Mouse (Mus musculus) retina, postnatal 7 days (tissue): ENCODE data around the gene Wdr5b.
"Not testable (repeated sequence)": the region's sequence is repeated elsewhere in the genome, so short reads cannot be mapped to it uniquely, and the experiment has no call there.

ENCODE experiments used
- DNase-seq: peaks from one replicate; pipeline ENCODE4 v3.0.0-alpha.2; 2012; ENCODE audit warnings: low read depth, low spot score

Wdr5b gene

DNA sequence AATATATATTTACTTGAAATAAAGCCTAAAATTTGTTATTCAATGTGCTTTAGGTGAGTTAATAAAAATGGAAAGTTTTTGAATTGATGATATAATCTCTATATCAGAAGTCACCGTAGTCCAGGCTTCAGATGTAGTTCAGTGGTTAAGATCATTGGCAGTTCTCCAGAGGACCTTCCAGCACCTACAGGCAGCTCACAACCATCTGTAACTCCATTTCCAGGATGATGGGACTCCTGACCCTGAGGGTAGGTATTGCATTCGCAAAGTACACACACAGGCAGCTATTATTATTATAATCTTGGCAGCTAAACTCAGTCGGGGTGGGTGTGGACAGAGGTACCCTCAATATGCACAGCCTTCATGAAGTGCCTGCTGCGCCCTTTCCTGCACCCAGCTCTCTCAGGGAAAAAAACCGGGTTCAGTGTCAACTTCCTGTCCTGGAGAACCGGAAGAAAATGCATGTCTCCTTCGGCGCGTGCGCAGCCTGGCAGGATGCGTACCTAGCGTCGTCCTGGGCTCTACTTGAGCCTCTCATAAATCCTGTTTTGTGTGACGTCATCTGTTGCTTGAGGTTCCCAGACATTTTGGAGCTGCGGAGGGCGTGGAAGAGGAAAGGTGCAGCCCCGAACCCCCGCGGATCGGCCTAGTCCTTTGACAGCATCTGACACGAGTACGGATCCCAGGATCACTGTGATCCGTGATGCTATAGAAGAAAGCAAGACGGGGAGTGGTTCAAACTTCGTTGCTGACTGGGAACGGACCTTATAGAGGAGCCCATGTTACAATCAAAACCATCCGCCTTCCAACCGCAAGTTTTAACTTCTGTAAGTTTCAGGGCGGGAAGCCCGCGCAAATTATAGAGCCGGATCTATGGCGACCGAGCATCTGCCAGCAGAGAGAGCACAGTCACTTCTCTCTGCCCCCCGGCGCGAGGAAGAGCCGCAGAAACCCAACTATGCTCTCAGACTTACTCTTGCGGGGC, at the start of gene Wdr5b:
TSS of gene Wdr5b (plus strand) at position 551 of the 985 bp plus-strand sequence.
- peak; percentile 85 for DNase-seq

DNA sequence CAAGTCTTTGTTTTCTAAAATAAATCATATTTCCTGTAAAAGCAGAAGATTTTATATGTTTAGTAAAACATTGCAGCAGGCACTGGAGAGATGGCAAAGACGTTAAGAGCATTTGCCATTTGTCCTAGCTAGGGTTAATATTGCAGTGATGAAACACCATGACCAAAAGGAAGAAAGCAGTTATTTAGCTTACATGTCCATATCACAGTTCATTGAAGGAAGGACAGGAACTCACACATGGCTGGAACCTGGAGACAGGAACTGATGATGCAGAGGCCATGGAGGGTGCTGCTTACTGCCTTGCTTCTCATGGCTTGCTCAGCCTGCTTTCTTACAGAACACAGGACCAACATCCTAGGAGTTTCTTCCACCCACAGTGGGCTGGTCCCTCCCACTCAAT, 48.6 kb upstream of the Wdr5b start:
- DNase-seq: no peak

DNA sequence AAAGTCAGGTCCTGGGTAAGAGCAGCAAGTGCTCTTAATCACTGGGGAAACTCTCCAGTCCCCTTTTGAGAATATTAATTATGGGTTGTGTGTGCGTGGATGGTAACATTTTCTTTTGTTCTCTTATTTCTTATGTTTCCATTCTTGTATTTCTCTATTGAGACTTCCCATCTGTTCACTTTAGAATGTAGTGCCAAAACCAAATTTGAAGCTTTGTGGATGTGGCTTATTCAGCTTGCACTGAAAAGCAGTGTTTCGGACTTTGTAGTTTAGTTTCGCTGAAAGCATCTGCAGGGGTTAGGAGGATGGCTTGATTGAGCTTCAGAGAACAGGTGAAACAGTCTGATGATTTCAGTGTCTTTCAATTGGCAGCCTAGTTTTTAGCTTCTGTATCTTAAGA, 47.7 kb upstream of the Wdr5b start:
- DNase-seq: no peak

DNA sequence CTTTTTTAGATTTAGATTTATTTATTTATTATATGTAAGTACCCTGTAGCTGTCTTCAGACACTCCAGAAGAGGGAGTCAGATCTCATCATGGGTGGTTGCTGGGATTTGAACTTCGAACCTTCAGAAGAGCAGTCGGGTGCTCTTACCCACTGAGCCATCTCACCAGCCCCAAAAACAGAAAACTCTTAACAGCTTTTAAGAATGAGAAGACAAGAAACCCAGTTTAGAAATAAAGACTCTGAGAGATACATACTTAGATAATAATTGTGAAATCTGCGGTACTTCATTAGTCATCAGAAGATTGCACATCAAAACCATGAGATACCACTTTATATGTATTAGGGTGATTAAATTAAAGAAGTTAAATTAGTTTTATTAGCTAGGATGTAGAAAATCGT, 42.1 kb upstream of the Wdr5b start:
- not testable (repeated sequence) for DNase-seq

DNA sequence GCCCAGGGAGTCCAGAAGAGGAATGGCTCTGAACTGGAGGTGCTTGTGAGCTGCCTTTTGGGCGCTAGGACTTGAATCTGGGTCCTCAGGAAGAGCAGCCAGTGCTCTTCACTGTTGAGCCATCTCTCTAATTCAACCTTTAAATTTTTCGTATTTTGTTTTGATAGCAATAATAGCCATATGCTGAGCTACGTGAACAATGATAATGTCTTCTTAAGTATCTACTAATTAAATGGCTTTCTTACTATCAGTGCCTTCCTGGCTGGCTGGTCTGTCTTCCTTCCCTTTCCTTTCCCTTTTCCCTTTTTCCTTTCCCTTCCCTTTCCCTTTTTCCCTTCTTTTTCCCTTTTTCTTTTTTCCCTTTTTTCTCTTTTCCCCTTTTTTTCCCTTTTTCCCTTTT, 32.6 kb upstream of the Wdr5b start:
- DNase-seq: no peak

DNA sequence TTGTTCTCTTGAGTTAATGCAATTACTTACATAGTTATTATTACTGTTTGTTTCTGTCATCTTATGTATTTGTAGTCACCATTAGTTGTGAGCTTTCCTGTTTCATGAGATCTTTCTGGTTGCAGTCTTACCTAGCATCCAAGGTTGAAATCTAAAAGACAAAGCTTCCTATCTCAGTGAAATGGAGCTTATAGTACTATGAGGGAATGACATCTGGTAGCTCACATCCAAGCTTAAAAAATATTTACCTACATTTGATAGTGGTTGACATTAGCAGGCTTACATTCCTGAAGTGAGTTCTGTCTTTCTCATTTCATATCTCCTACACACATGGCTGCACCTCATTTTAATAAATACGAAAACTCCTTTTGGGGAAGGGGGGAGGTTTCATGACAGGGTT, 24.7 kb upstream of the Wdr5b start:
- DNase-seq: no peak

DNA sequence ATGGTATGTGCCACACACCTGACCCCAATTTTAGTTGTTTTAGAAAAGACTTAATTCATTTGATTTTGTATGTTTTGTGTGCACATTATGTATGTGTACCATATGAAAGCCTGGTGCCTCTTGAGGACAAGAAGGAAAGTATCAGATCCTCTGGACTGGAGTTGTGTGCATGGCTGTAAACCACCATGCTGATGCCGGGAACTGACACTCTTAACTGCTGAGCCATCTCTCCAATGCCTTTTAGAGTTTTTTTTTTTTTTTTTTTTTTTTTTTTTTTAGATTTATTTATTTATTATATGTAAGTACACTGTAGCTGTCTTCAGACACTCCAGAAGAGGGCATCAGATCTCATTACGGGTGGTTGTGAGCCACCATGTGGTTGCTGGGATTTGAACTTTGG, 12.9 kb upstream of the Wdr5b start:
- not testable (repeated sequence) for DNase-seq

DNA sequence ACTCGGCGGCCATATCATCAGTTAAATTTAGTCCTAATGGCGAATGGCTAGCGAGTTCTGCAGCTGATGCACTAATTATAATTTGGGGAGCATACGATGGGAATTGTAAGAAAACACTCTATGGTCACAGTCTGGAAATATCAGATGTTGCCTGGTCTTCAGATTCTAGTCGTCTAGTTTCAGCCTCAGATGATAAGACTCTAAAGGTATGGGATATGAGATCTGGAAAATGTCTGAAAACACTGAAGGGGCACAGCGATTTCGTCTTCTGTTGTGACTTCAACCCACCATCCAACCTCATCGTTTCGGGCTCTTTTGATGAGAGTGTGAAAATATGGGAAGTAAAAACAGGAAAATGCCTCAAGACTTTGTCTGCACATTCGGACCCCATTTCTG, 633 bp downstream of the Wdr5b start:
- DNase-seq: no peak

DNA sequence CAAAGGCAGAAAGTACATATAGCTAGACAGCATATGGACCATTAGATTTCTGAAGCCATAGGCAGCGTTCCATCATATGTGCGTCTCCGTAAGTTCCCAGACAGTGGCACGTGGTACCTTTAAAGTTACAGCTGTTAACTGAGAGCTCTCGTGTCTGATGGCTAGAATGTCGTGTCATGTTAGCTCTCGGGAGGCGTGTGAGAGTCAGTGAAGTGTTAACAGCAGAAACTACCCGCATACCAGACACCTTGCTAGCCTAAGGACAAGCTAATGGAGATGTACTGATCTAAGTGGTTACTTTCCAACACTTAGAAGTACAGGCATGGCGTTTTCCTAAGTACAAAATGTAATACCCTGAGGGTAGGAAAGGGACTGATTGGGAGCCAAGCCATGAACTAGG, 2.1 kb downstream of the Wdr5b start:
- no peak for DNase-seq

DNA sequence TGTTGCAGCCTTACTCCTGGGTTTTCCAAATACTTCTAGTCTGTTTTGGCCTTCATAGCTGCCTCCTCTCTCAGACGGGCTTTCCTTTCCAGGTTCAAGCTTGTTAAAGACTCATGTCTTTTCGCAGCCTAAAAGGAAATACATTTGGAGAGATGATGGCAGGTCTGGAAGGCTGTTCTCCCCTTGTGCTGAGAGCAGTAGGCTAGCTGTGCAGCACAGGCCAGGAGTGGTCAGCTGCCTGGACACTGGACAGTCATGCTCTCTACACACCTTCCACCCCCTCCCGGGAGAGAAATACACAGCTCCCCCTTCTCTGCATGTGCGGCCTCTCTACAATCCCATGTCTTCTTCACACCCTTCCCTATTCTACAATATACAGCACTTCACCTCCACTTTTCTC, 3.0 kb downstream of the Wdr5b start:
- DNase-seq: no peak

DNA sequence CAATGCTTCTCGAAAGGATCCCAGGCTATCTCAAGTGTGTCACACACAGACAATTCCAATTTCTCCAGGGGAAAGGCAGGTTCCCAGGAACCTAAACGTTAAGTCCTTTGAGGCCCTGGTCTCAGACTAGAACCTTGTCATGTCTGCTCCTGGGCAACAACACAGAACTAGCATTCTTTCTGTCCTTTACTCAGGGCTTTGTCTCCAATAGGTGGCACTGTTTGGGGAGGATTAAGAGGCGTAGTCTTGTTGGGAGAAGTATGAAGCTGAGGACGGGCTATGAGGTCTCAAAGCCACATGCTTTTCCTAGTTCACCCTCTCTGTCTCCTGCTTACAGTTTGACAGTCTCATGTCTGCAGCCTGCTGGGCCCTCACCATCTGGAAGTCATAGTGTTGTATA, 6.5 kb downstream of the Wdr5b start:
- no peak for DNase-seq

DNA sequence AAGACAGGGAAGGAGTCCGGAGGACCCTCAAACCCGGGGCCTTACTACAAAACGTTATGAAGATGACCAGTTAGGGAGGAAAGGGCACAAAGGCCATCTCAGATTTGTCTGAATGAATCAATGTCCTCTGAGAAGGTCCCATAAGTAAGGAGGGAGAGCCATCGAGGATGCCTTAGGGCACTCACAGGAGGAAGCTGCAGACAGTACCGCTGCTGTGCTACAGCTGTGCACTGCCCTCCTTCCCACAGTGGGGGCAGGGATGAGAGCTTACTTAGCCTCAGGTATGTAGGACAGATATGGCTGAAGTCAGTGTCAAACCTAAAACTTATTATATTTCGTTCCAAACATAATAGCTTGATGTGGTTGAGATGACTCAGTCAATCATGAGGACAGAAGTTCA, 10.5 kb downstream of the Wdr5b start:
- no peak for DNase-seq

DNA sequence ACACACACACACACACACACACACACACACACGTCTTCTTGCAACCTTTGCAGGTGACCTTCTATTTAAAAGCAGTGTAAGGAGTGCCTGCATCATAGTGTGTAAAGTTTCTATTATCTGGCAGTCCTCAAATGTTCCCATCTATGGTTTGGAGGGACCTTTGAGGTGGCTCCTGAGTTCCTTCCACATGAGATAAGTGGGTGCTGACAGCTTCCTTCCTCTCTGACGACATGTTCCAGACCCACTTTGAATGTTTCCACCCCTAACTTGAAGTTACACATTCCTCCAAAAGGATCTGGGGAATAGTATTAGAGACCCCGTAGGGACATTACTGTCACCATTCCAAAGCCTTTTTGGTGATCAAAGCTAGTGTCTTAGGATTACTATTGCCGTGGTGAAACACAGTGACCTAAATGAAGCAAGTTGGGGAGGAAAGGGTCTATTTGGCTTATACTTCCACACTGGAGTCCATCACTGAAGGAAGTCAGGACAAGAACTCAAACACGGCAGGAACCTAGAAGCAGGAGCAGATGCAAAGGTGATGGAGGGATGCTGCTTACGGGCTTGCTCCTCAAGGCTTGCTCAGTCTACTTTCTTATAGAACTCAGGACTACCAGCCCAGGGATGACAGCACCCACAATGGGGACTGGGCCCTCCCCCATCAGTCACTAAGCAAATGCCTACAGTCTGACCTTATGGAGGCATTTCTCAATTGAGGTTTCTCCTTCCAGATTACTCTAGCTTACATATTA, 12.7 kb downstream of the Wdr5b start:
- DNase-seq: no peak

DNA sequence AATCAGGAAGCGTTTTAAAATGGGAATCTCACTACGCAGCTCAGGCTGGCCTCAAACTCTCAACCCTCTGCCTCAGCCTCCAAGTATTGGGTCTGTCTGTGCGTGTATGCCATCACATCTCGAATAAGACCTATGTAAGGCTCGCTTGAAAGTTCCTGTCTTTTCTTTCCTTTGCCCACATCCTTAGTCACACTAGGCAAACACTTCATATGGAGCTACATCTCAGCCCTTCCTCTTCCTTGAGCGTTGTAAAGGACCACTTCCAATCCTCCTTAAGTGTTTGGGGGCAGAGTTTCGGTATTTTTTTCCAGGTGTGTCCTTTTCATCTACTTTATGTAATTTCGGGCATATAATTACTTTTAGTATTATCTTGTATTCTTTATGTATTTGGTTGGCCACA, 13.9 kb downstream of the Wdr5b start:
- DNase-seq: no peak

DNA sequence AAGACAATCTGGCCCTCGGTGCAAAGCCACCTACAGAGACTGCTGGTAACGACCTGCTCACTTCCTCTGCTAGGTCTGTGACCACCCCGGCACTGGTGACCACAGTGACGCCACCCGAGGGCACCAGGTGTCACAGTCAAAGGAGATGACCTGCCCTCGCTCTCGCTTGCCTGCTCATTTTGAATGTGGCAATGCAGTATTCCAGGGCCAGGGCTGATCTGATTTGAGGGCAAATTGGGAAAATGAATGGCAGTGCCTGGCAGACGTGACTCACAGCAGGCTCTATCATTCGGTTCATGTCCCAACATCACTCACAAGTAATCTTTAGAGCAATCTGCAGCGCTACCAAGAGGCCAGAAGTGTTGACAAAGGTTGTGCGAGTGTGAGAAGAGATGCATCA, 15.4 kb downstream of the Wdr5b start:
- no peak for DNase-seq

DNA sequence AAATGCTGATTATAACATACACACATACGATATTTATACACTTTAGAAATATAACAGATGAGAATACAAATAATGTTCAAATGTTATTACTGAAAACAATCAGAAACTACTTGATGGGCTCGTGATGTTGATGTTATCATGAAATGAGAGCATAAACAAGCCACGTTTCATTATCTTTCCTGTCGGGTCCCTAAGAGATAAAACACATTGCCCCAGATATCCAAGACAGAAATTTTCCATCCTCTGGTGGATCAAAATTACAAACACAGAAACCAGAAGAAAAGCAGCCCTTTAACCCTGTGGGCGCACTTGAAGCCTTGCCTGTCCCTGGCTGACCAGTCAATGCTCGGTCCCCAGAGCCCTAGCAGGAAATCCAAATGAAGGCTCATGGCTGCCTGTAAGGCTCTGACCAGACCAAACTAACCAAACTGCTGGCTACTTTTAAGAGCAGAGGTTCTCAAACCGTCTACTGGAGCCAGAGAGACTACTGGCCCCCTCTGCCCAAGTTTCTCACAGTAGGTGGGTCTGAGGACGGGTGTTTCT, 17.0 kb downstream of the Wdr5b start:
- DNase-seq: no peak

DNA sequence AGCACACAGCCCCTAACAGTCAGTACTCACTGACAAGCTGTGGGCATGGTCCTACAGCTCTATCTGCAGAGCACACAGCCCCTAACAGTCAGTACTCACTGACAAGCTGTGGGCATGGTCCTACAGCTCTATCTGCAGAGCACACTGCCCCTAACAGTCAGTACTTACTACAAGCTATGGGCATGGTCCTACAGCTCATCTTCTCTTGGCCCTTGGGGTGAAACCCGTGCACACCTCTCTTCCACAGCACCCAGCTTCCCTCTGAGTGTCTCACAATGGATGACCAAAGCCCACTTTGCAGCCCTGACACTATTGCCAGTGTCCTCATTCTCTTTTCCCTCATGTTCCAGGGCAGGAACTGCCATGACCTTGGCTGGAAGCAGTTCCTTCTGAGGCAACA, 21.5 kb downstream of the Wdr5b start:
- DNase-seq: not testable (repeated sequence)

DNA sequence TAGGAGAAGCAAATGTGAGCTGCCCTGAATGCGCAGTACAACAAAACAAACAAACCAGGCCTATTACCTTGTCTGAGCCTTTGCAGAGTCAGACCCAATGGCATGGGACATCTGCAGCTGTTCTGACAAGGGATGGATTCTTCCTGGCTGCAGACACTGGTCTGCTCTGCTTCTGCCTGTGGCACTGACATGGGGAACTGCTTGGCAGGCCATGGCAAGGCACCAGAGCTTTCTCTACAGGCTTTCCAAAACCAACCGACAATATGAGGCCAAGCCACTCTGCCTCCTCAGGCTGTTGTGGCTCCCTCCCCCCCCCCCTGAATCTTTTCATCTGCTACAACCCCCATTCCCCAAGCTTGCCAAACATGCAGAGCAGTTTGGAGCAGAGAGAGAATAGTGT, 22.3 kb downstream of the Wdr5b start:
- no peak for DNase-seq

DNA sequence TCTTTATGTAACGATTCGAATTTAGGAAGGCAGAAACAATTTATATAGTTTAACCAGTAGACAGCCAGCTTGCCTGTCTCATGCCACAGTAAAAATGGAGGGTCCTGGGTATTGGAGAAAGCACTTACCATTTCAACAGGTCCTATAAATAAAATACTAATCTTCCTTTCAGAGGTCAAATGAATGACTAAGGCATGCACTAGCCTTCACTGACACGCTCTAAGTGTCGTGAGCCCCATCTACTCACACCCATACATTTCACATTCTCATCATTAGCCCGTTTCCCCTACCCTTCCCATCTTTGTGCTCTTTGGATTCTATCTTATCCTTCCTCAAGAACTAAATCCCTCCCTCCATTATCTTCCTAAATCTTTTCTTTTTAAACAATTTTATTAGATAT, 23.9 kb downstream of the Wdr5b start:
- no peak for DNase-seq

DNA sequence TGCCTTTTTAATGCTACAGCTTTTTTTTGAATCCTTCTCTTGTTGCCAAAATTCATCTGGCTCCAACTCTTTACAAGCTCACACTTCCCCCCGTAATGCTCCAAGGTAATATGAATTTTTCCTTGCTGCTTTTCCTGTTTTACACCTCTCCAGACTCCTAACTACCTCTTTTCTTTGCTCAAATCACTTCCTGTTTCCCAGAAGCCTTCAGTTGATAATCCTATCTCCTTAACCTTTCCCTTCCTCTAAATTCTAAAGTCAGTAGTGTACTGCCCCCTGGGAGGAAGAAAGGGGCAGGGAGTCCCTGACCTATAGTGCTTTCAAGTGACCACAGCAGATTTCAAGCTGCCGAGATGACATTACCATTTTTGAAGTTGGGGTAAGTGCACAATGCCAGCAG, 26.7 kb downstream of the Wdr5b start:
- no peak for DNase-seq

DNA sequence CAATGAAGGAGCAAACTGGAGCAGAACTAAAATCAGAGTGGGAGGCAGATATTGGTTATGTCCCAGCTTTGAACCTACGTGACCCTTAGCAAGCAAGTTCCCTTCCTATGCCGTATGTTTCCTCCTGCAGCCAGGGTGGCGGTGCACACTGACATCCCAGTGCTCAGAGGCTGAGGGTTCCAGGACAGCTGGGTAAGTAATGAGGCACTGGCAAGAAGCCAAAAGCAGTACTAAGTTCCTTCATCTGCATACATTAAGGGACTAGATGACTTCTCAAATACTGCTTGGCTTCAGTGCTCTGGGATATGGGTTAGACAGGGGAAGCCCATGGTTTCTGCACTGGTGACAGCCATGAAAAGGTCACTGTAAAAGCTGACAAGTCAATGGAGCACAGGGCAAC, 27.4 kb downstream of the Wdr5b start:
- no peak for DNase-seq

DNA sequence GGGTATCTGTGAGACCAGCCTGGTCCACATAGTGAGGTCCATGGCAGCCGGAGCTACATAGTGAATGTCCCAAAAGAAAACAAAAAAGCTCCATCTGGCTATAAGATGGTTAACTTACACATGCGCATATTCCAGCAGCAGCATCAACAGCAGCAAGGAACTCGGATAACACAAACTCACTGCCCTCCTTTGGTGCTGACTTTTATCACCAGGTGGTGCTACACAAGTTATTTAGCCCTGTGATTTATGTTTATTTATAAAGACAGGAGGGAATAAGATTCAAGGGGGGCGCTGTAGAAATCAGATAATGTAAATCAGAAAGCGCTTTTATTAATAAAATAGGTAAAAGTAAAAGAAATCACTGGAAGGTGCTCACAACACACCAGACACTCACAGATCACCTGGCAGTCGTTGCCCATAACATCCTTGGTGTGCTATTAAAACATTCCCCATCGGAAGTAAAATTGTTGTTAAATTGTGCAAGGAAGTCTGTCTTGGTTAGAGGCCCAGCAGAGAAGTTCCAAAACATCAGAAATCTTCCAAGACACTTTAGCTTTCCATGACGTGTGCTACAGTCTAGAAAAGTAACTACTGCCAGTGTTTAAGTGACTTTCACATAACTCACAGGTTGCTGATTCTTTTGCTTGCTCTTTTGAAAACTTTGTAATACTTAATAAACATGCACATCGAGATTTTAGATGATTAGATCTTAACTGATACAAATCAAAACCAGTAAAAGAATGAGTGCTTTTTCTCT, 29.0 kb downstream of the Wdr5b start:
- no peak for DNase-seq
